Mouse (Mus musculus) olfactory bulb, adult 2 months (tissue): ENCODE data around the gene Mfsd12. TPM values are rescaled to one million over a fixed set of nuclear protein-coding genes. Genes with fewer than 3 reads are reported as not detected.
A peak's percentile ranks its signal among the peaks of the same experiment; 100 is the strongest.

Experiments
- H3K27ac ChIP-seq: fragments of 200-500 bp; 2 replicates; pipeline ENCODE4 v1.5.1; 2012; ENCODE audit warnings: low read depth, low read length; ENCODE audit not compliant: insufficient read depth
- H3K4me1 ChIP-seq: fragments of 200-500 bp; 2 replicates; pipeline ENCODE4 v1.6.1; 2012; ENCODE audit warnings: low read length; ENCODE audit not compliant: control insufficient read depth, insufficient read depth
- H3K4me3 ChIP-seq: fragments of 200-500 bp; 2 replicates; pipeline ENCODE4 v1.5.1; 2012; ENCODE audit warnings: mild to moderate bottlenecking, low read depth, low read length, moderate library complexity; ENCODE audit not compliant: insufficient read depth
- CTCF ChIP-seq: fragments of 200-500 bp; IDR thresholded peaks from 2 replicates; pipeline ENCODE4 v1.5.1; 2012; ENCODE audit warnings: low read depth, mild to moderate bottlenecking, low read length, moderate library complexity; ENCODE audit not compliant: insufficient read depth
- POLR2A ChIP-seq: fragments of 200-500 bp; IDR thresholded peaks from 2 replicates; pipeline ENCODE4 v1.6.1; 2012; ENCODE audit warnings: mild to moderate bottlenecking, low read depth, low read length, moderate library complexity; ENCODE audit not compliant: insufficient read depth
- WGBS: fragments of 180-500 bp; shearing (Covaris S2); methylation state at CpG from one replicate; pipeline ENCODE4 v1.1.7; 2018; 5-methylcytosine and 5-hydroxymethylcytosine counted together
- polyA plus RNA-seq: library from polyadenylated mRNA; stranded (reverse); fragments of >200 nt; gene quantifications from 2 replicates; pipeline ENCODE4 v1.2.4, GENCODE M21; 2012; ENCODE audit warnings: low replicate concordance; ENCODE audit not compliant: missing spikeins, insufficient read depth, insufficient read length

The Mfsd12 gene
- polyA plus RNA-seq, 1 experiment: not detected

- WGBS: 30% methylated on average over 8 of the region's 8 CpGs
- TF ChIP-seq CTCF: no peak
- H3K4me1 ChIP-seq: peaks cover 24% of the 10 kb centered on the region
- 0 out of 2 replicates have a peak overlapping the region, but pooled peaks have one; percentile 99 for H3K27ac ChIP-seq
- no peak overlapping the region for H3K4me3 ChIP-seq
Measured at GRCm38 (mm10) chr10:81319330-81319699, 38.0 kb upstream of the Mfsd12 start.

GRCm38 (mm10) chr10:81319741-81320549, 37.3 kb upstream of the Mfsd12 start:
- Histone ChIP-seq H3K4me1 (peaks cover 24% of the 10 kb centered on the region), H3K27ac (peak overlapping the region; percentile 99), H3K4me3 (peak overlapping the region; percentile 91)
- WGBS: under 1% methylated on average over 38 of the region's 38 CpGs
- TF ChIP-seq CTCF (no peak), POLR2A (no peak)

- H3K4me3 ChIP-seq: peak within 1 kb of the TSS; percentile 91
- under 1% methylated on average over 68 of the region's 68 CpGs for WGBS
- H3K4me1 ChIP-seq: peaks cover 24% of the 10 kb centered on the region
- peak within 1 kb of the TSS; percentile 99 for H3K27ac ChIP-seq
- TF ChIP-seq CTCF: no peak
- peak; percentile 68; the same call in 1 of the 2 replicates for TF ChIP-seq POLR2A
Measured at GRCm38 (mm10) chr10:81320550-81321347, 36.5 kb upstream of the Mfsd12 start, which contains the start of gene Cactin. TSS of gene Cactin (plus strand) at chr10:81321103.

GRCm38 (mm10) chr10:81321436-81321835, 35.9 kb upstream of the Mfsd12 start:
- Histone ChIP-seq H3K4me3 (peak overlapping the region; percentile 91), H3K4me1 (peaks cover 24% of the 10 kb centered on the region), H3K27ac (peak overlapping the region; percentile 99; the same call in 1 of the 2 replicates)
- TF ChIP-seq POLR2A (no peak), CTCF (no peak)
- WGBS: 3% methylated on average over 20 of the region's 20 CpGs

GRCm38 (mm10) chr10:81322444-81322843, 34.8 kb upstream of the Mfsd12 start:
- Histone ChIP-seq H3K4me3 (no peak overlapping the region), H3K27ac (no peak overlapping the region), H3K4me1 (peaks cover 24% of the 10 kb centered on the region)
- WGBS: 91% methylated on average over 27 of the region's 27 CpGs
- no peak for TF ChIP-seq CTCF

- TF ChIP-seq CTCF (no peak), POLR2A (no peak)
- H3K27ac ChIP-seq: no peak overlapping the region
- H3K4me3 ChIP-seq: no peak overlapping the region
- WGBS: 90% methylated on average over 23 of the region's 23 CpGs
- peaks cover 24% of the 10 kb centered on the region for H3K4me1 ChIP-seq
Measured at GRCm38 (mm10) chr10:81323141-81323775, 34.0 kb upstream of the Mfsd12 start.

- Histone ChIP-seq H3K4me3 (no peak overlapping the region), H3K27ac (no peak overlapping the region), H3K4me1 (peaks cover 19% of the 10 kb centered on the region)
- TF ChIP-seq POLR2A (no peak), CTCF (no peak)
- 93% methylated on average over 18 of the region's 18 CpGs for WGBS
Measured at GRCm38 (mm10) chr10:81323791-81324530, 33.3 kb upstream of the Mfsd12 start.

GRCm38 (mm10) chr10:81325176-81325575, 32.1 kb upstream of the Mfsd12 start:
- TF ChIP-seq CTCF (no peak), POLR2A (no peak)
- H3K4me3 ChIP-seq: no peak overlapping the region
- 94% methylated on average over 21 of the region's 21 CpGs for WGBS
- H3K4me1 ChIP-seq: peaks cover 7% of the 10 kb centered on the region
- no peak overlapping the region for H3K27ac ChIP-seq
